Mouse (Mus musculus): Measurements from ENCODE around the gene Wipi2. TPM values are rescaled to one million over a fixed set of nuclear protein-coding genes. Genes with fewer than 3 reads are reported as not detected.

The Wipi2 gene
- total RNA-seq, 2 experiments from 2014 or later: 93.2 to 102 TPM

- DNase-seq (ENCODE audit: low spot score in 2 of 2): no peak
Observed at GRCm38 (mm10) chr5:142718486-142718885, 91.0 kb downstream of the Wipi2 start.

GRCm38 (mm10) chr5:142719897-142720296, 92.4 kb downstream of the Wipi2 start:
- DNase-seq (ENCODE audit: low spot score in 2 of 2): no peak

Other genes starting within 250 kb of the Wipi2 start
- gene Foxk1, start 226.2 kb upstream of the Wipi2 start, total RNA-seq (2021): 10 to 100 TPM; 40.8 to 41.1 TPM
- 10 to 100 TPM; 18.3 to 20.5 TPM for gene Ap5z1, start 163.8 kb upstream of the Wipi2 start, total RNA-seq (2021)
- gene Papolb, start 97.6 kb upstream of the Wipi2 start, total RNA-seq (2021): under 1 TPM; 0.81 to 0.91 TPM
- 10 to 100 TPM; 14.1 to 15.4 TPM for gene Radil, start 76.6 kb upstream of the Wipi2 start, total RNA-seq (2021)
- gene Mmd2, start 18.9 kb upstream of the Wipi2 start, total RNA-seq (2021): 100 to 1,000 TPM; 102 to 105 TPM
- 10 to 100 TPM in 1 of 2 experiments, 1 to 10 TPM in 1; 6.1 to 10.8 TPM for gene Slc29a4, start 64.8 kb downstream of the Wipi2 start, total RNA-seq (2021)
- gene Tnrc18, start 190.0 kb downstream of the Wipi2 start, total RNA-seq (2021): 100 to 1,000 TPM; 116 to 122 TPM

Measured in left cerebral cortex, adult 18-20 months (tissue).